Mouse (Mus musculus) cortical plate, adult 2 months (tissue): ENCODE measurements at regions not wholly inside any gene's neighbourhood (a gene's known extent, or its start where the extent isn't known, plus 50 kb on each side); places are given as distances from the start of the nearest gene placed in this dataset.

Experiments
- CTCF ChIP-seq: fragments of 200-500 bp; IDR thresholded peaks from 2 replicates; pipeline ENCODE4 v1.5.1; 2011; ENCODE audit warnings: mild to moderate bottlenecking, control low read depth, low read length; ENCODE audit not compliant: insufficient read depth; ENCODE audit errors: extremely low read depth
- POLR2A ChIP-seq: fragments of 200-500 bp; IDR thresholded peaks from 2 replicates; pipeline ENCODE4 v1.6.1; 2011; ENCODE audit warnings: mild to moderate bottlenecking, low read length, control low read depth; ENCODE audit not compliant: insufficient read depth; ENCODE audit errors: extremely low read depth

- TF ChIP-seq CTCF, result no peak
- no peak for TF ChIP-seq POLR2A
Measured at GRCm38 (mm10) chr6:100049036-100049435, 238.2 kb downstream of the Rybp start.
